Mouse (Mus musculus) limb, embryonic 10.5 days (tissue): ENCODE measurements around the gene Rln1. TPM values are rescaled to one million over a fixed set of nuclear protein-coding genes. Genes with fewer than 3 reads are reported as not detected.

ENCODE experiments used
- DNase-seq: peaks from one replicate; pipeline ENCODE4 v3.0.0-alpha.2; 2017; ENCODE audit warnings: low spot score
- H3K27ac ChIP-seq: fragments of 300-500 bp; sonication (generic); 2 replicates; pipeline ENCODE4 v1.5.1; 2016; ENCODE audit warnings: mild to moderate bottlenecking
- H3K27me3 ChIP-seq: fragments of 300-500 bp; sonication (generic); 2 replicates; pipeline ENCODE4 v1.6.1; 2016; ENCODE audit warnings: low read depth, mild to moderate bottlenecking; ENCODE audit not compliant: poor library complexity, severe bottlenecking
- H3K36me3 ChIP-seq: fragments of 300-500 bp; sonication (generic); 2 replicates; pipeline ENCODE4 v1.6.1; 2016; ENCODE audit warnings: mild to moderate bottlenecking, moderate library complexity
- H3K4me1 ChIP-seq: fragments of 300-500 bp; sonication (generic); 2 replicates; pipeline ENCODE4 v1.6.1; 2016
- H3K4me3 ChIP-seq: fragments of 300-500 bp; sonication (generic); 2 replicates; pipeline ENCODE4 v1.5.1; 2016; ENCODE audit warnings: mild to moderate bottlenecking, moderate library complexity
- H3K9me3 ChIP-seq: fragments of 300-500 bp; sonication (generic); replicated peaks from 2 replicates; pipeline ENCODE4 v1.6.1; 2016; ENCODE audit warnings: mild to moderate bottlenecking
- WGBS: fragments of 180-500 bp; shearing (Covaris S2); methylation state at CpG from one replicate; pipeline ENCODE4 v1.1.7; 2016; 5-methylcytosine and 5-hydroxymethylcytosine counted together
- polyA plus RNA-seq: library from polyadenylated mRNA; unstranded; fragments of >200 nt; fragmentation: Nextera tagmentation; extraction: Ambion mirVana; gene quantifications from 2 replicates; pipeline ENCODE4 v1.2.1, GENCODE M21; 2016

Rln1 gene
- polyA plus RNA-seq, 1 experiment from 2014 or later: 0.26 TPM

DNA sequence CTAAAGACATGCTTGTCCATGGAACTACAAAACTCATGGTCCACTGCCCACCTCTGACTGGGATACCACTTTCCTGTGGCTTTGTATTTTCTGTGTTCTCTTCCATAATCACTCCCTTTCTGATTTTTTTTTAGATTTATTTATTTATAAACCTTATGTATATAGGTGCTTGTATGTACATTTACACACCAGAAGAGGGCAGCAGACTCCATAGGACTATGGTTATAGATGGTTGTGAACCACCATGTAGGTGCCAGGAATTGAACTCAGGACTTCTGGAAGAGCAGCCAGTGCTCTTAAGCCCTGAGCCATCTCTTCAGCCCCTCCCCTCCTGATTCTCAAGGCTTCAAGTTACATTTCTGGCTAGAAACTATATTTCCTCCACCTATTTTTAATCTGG, 25.6 kb downstream of the Rln1 start:
- no peak overlapping the region for H3K4me3 ChIP-seq
- H3K27me3 ChIP-seq: no peaks in the 10 kb centered on the region
- H3K9me3 ChIP-seq: no peaks in the 10 kb centered on the region
- no peak for DNase-seq
- peaks cover 39% of the 10 kb centered on the region for H3K36me3 ChIP-seq
- H3K27ac ChIP-seq: no peak overlapping the region
- H3K4me1 ChIP-seq: no peaks in the 10 kb centered on the region

DNA sequence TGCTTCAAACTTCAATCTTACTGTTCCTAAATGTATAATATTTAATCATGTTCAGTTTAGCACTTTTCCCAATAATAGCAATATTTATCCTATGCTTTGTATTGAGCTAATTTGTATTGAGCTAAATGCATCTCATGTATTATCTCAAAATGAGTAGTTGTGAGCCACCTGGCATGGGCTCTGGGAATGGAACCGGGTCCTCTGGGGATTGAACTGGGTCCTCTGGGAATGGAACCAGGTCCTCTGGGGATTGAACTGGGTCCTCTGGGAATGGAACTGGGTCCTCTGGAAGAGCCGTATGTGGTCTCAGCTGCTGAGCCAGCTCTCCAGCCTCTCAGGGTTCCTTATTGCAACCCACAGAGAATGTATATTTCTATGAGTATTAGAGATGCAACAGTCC, 32.4 kb downstream of the Rln1 start:
- no peak overlapping the region for H3K27ac ChIP-seq
- H3K27me3 ChIP-seq: no peaks in the 10 kb centered on the region
- H3K4me3 ChIP-seq: no peak overlapping the region
- H3K4me1 ChIP-seq: no peaks in the 10 kb centered on the region
- no peaks in the 10 kb centered on the region for H3K9me3 ChIP-seq
- no peak for DNase-seq
- peaks cover 44% of the 10 kb centered on the region for H3K36me3 ChIP-seq
- 92% methylated on average over 2 of the region's 2 CpGs for WGBS

DNA sequence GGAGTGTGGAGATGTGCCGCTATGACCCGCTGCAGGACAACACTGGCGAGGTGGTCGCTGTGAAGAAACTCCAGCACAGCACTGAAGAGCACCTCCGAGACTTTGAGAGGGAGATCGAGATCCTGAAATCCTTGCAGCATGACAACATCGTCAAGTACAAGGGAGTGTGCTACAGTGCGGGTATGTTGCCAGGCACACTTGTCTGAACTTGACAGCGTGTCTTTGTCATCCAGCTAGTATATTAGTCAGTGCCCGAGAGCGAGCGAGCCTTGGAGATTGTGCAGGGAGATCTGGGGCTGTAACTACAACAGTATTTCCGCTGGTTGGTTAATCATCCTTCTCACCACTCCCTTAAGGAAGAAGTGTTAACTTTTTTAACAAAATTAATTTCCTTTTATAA, 33.6 kb downstream of the Rln1 start:
- 94% methylated on average over 13 of the region's 13 CpGs for WGBS
- Histone ChIP-seq H3K4me3 (no peak overlapping the region), H3K27me3 (no peaks in the 10 kb centered on the region), H3K4me1 (no peaks in the 10 kb centered on the region), H3K27ac (no peak overlapping the region), H3K9me3 (no peaks in the 10 kb centered on the region), H3K36me3 (peaks cover 51% of the 10 kb centered on the region)
- no peak for DNase-seq

DNA sequence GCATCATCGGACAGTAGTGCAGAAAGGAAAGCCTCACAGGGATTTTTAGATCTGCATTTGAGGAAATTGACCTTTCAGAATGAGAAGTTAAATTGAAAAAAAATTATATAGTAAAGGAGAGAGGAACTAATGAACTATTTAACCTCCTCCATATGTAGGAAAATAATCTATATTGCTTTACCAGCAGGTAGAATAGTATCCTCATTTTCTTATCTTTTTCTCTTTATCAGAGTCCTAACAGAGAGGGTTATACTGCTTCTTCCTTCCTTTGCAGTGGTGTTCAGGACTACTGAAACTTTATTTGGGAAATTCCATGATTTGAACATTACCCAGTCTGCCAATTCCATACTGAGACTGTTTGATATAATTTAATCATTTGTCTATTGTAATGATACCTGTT, 37.1 kb downstream of the Rln1 start:
- Histone ChIP-seq H3K27ac (no peak overlapping the region), H3K4me1 (no peaks in the 10 kb centered on the region), H3K4me3 (no peak overlapping the region), H3K27me3 (no peaks in the 10 kb centered on the region), H3K9me3 (no peaks in the 10 kb centered on the region), H3K36me3 (peaks cover 48% of the 10 kb centered on the region)
- no peak for DNase-seq
- 100% methylated on average over 1 of the region's 1 CpGs for WGBS

DNA sequence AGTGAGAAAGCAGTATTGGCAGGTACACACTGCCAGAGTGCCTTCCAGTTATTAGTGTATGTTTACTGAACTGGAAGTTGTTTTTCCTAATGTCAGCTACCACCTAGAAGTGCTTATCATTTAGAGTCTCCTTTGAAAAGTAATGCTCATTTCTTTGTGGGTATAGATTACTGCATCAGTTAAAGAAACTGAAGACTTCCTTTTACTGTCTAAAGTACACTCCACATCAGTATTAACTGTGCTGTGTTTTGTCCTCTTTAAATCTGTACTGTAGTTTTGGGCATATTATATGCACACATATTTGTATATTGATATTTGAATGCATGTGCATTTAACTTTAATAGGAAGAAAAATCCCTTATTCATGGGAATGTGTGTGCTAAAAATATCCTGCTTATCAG, 38.3 kb downstream of the Rln1 start:
- no peak overlapping the region for H3K27ac ChIP-seq
- peaks cover 51% of the 10 kb centered on the region for H3K36me3 ChIP-seq
- no peak for DNase-seq
- H3K4me3 ChIP-seq: no peak overlapping the region
- no peaks in the 10 kb centered on the region for H3K4me1 ChIP-seq
- no peaks in the 10 kb centered on the region for H3K27me3 ChIP-seq
- no peaks in the 10 kb centered on the region for H3K9me3 ChIP-seq

DNA sequence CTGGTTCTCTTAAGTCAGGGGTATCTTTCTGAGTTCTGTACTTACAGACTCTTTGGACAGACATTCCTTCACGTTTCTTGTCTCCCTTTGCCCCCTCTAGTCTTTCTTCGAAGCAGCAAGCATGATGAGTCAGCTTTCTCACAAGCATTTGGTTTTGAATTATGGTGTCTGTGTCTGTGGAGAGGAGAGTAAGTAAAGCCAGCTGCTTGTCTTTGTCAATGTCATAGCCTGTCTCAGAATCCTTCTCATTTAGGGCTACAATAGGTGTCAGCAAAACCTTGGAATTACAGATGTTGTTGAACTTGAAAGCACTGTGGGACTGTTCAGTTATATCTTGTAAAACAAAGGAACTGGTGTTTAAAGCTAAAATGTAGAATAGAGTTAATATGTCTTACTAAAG, 39.7 kb downstream of the Rln1 start:
- H3K27me3 ChIP-seq: no peaks in the 10 kb centered on the region
- H3K36me3 ChIP-seq: peaks cover 45% of the 10 kb centered on the region
- no peak for DNase-seq
- H3K27ac ChIP-seq: no peak overlapping the region
- H3K4me3 ChIP-seq: no peak overlapping the region
- H3K9me3 ChIP-seq: no peaks in the 10 kb centered on the region
- whole genome bisulfite sequencing: 76% methylated on average over 2 of the region's 2 CpGs
- no peaks in the 10 kb centered on the region for H3K4me1 ChIP-seq

DNA sequence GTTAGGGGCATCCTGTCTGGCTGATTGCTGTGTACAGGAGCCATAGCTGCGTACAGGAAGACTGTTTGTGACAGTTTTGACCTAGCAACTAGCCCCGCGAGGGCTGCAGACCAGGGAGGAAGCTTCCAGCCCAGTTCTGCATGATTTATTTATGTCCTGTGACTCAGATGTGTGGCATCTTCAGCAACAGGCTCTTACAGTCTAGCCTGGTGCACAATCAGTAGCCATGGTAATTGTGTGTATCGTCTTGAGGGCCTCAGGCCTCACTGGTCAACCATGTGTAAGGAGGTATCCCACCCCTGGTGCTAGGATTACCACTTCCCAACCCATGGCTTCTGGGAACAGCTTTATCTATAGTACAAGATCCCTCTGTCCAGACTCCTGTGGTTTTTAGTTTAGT, 41.9 kb downstream of the Rln1 start:
- Histone ChIP-seq H3K36me3 (peaks cover 39% of the 10 kb centered on the region), H3K27ac (no peak overlapping the region), H3K9me3 (no peaks in the 10 kb centered on the region), H3K4me1 (no peaks in the 10 kb centered on the region), H3K27me3 (no peaks in the 10 kb centered on the region), H3K4me3 (no peak overlapping the region)
- DNase-seq: no peak
- 84% methylated on average over 4 of the region's 4 CpGs for WGBS

DNA sequence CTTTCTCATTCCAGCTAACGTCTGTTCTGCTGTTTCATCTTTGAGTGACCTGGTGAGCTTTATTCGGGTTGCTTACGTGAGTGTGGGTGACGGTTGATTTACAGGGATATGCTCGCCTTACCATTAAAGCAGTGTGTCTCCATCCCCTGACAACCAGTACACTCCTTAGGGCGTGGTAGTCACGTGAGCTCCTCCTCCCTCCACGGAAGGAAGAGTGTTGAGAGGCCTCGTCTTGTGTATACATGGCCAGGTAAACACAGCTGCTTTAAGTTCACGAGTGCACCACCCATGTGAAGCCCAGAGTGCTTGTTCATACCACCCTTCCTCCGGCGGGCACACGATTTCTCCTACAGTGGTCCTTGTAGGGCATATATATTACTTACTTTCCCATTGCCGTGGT, 42.9 kb downstream of the Rln1 start:
- no peaks in the 10 kb centered on the region for H3K9me3 ChIP-seq
- no peaks in the 10 kb centered on the region for H3K4me1 ChIP-seq
- H3K27me3 ChIP-seq: no peaks in the 10 kb centered on the region
- no peak overlapping the region for H3K4me3 ChIP-seq
- DNase-seq: no peak
- peaks cover 39% of the 10 kb centered on the region for H3K36me3 ChIP-seq
- H3K27ac ChIP-seq: no peak overlapping the region
- 87% methylated on average over 14 of the region's 14 CpGs for WGBS

DNA sequence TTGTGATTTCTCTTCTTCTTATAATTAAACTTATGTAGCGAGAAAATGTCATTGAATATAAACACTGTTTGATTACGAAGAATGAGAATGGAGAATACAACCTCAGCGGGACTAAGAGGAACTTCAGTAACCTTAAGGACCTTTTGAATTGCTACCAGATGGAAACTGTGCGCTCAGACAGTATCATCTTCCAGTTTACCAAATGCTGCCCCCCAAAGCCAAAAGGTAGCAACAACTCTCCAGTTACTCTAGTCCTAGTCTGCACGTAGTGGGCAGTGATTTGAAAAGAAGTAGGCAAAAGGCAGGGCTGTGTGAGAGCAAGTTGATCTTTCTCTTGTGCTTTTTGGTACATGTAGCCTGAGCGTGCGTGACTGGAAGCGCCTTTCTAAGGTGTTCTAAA, 46.6 kb downstream of the Rln1 start:
- Histone ChIP-seq H3K27me3 (no peaks in the 10 kb centered on the region), H3K4me1 (0 out of 2 replicates have a peak, but pooled peaks cover 3% of the 10 kb centered on the region), H3K36me3 (peaks cover 38% of the 10 kb centered on the region), H3K4me3 (no peak overlapping the region), H3K27ac (no peak overlapping the region), H3K9me3 (no peaks in the 10 kb centered on the region)
- DNase-seq: no peak
- 61% methylated on average over 8 of the region's 8 CpGs for WGBS

DNA sequence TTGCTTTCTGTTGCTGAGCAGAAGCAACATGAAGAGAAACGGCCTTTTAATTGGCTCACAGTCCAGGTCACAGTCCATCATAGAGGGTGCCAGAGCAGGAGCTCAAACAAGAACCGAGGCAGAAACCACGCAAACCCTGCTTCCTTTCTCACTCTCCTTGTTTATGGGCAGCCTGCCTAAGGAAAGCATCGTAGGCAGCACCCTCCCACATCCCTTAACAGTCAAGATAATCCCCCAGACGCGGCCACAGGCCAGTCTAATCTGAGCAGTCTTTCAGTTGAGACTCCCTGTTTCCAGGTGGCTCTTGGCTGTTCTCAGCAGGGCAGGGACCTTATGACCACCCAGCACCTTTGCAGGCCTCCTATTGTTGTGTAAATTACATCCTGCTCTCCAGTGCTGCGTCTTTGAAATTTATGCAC, 49.0 kb downstream of the Rln1 start:
- WGBS: 39% methylated on average over 7 of the region's 7 CpGs
- no peaks in the 10 kb centered on the region for H3K27me3 ChIP-seq
- H3K36me3 ChIP-seq: peaks cover 21% of the 10 kb centered on the region
- H3K27ac ChIP-seq: no peak overlapping the region
- no peak overlapping the region for H3K4me3 ChIP-seq
- DNase-seq: no peak
- 0 out of 2 replicates have a peak, but pooled peaks cover 3% of the 10 kb centered on the region for H3K4me1 ChIP-seq
- H3K9me3 ChIP-seq: no peaks in the 10 kb centered on the region

Other genes starting within 250 kb of the Rln1 start
- gene Rcl1, start 233.3 kb downstream of the Rln1 start, polyA plus RNA-seq: 84.4 and 105 TPM in 2 replicates
- gene Jak2, start 82.8 kb downstream of the Rln1 start, polyA plus RNA-seq: 5.4 and 8.0 TPM in 2 replicates
- 4.1 and 4.9 TPM in 2 replicates for gene Insl6, start 9.3 kb downstream of the Rln1 start, polyA plus RNA-seq
- gene Plgrkt, start 32.7 kb upstream of the Rln1 start, polyA plus RNA-seq: 24.0 and 30.9 TPM in 2 replicates
- gene Cd274, start 32.8 kb upstream of the Rln1 start, polyA plus RNA-seq: 0.05 and 0.10 TPM in 2 replicates
- not detected in 2 replicates for gene Pdcd1lg2, start 76.2 kb upstream of the Rln1 start, polyA plus RNA-seq
- 15.5 and 19.5 TPM in 2 replicates for gene Ric1, start 187.6 kb upstream of the Rln1 start, polyA plus RNA-seq